Mouse (Mus musculus): ENCODE data around the gene Gm37240. TPM values are rescaled to one million over a fixed set of nuclear protein-coding genes. Genes with fewer than 3 reads are reported as not detected.
A peak's percentile ranks its signal among the peaks of the same experiment; 100 is the strongest.

Gm37240 gene
- polyA plus RNA-seq, 1 experiment from 2014 or later = 0.93 TPM

- H3K4me2 ChIP-seq (ENCODE audit: low read length) = no peak overlapping the region
- no peak overlapping the region for H3K9ac ChIP-seq (ENCODE audit: low read depth, low read length)
- H3K36me3 ChIP-seq (ENCODE audit: control insufficient read depth, insufficient read depth, low read length) = no peaks in the 10 kb centered on the region
- H3K4me1 ChIP-seq (ENCODE audit: control insufficient read depth, insufficient read depth, low read depth, low read length) = no peaks in the 10 kb centered on the region
- H3K4me3 ChIP-seq (ENCODE audit: low read length) = no peak overlapping the region
- no peaks in the 10 kb centered on the region for H3K9me3 ChIP-seq (ENCODE audit: control insufficient read depth, low read length)
- H3K27ac ChIP-seq (ENCODE audit: low read depth, low read length) = no peak overlapping the region
- ATAC-seq = no peak
- no peaks in the 10 kb centered on the region for H3K27me3 ChIP-seq (replicated peaks; ENCODE audit: control insufficient read depth, insufficient read depth, low read length)
- WGBS = 93% methylated on average over 6 of the region's 6 CpGs
Measured at GRCm38 (mm10) chr3:85197148-85197547, 690.2 kb downstream of the Gm37240 start.

- H3K4me3 ChIP-seq (ENCODE audit: low read length) = no peak overlapping the region
- 90% methylated on average over 4 of the region's 4 CpGs for WGBS
- H3K4me1 ChIP-seq (ENCODE audit: control insufficient read depth, insufficient read depth, low read depth, low read length) = no peaks in the 10 kb centered on the region
- no peak for ATAC-seq
- no peak overlapping the region for H3K27ac ChIP-seq (ENCODE audit: low read depth, low read length)
- no peak overlapping the region for H3K4me2 ChIP-seq (ENCODE audit: low read length)
- H3K27me3 ChIP-seq (replicated peaks; ENCODE audit: control insufficient read depth, insufficient read depth, low read length) = no peaks in the 10 kb centered on the region
- H3K9ac ChIP-seq (ENCODE audit: low read depth, low read length) = no peak overlapping the region
- H3K9me3 ChIP-seq (ENCODE audit: control insufficient read depth, low read length) = no peaks in the 10 kb centered on the region
- no peaks in the 10 kb centered on the region for H3K36me3 ChIP-seq (ENCODE audit: control insufficient read depth, insufficient read depth, low read length)
Measured at GRCm38 (mm10) chr3:85196591-85196990, 690.7 kb downstream of the Gm37240 start.

- Histone ChIP-seq H3K4me3 (ENCODE audit: low read length) (no peak overlapping the region), H3K27me3 (replicated peaks; ENCODE audit: control insufficient read depth, insufficient read depth, low read length) (no peaks in the 10 kb centered on the region), H3K4me1 (ENCODE audit: control insufficient read depth, insufficient read depth, low read depth, low read length) (no peaks in the 10 kb centered on the region), H3K9me3 (ENCODE audit: control insufficient read depth, low read length) (no peaks in the 10 kb centered on the region), H3K27ac (ENCODE audit: low read depth, low read length) (no peak overlapping the region), H3K4me2 (ENCODE audit: low read length) (peak overlapping the region; percentile 28; the same call in 1 of the 2 replicates), H3K36me3 (ENCODE audit: control insufficient read depth, insufficient read depth, low read length) (no peaks in the 10 kb centered on the region), H3K9ac (ENCODE audit: low read depth, low read length) (no peak overlapping the region)
- WGBS = 66% methylated on average over 8 of the region's 8 CpGs
- no peak for ATAC-seq
Measured at GRCm38 (mm10) chr3:85195068-85195481, 692.2 kb downstream of the Gm37240 start.

GRCm38 (mm10) chr3:85189791-85190190 is 697.5 kb downstream of the Gm37240 start:
- WGBS = 78% methylated on average over 8 of the region's 8 CpGs
- ATAC-seq = no peak

GRCm38 (mm10) chr3:85188364-85188763 is 699.0 kb downstream of the Gm37240 start:
- H3K27me3 ChIP-seq (replicated peaks; ENCODE audit: control insufficient read depth, insufficient read depth, low read length) = no peaks in the 10 kb centered on the region
- WGBS = 39% methylated on average over 5 of the region's 5 CpGs
- no peak for ATAC-seq
- H3K9me3 ChIP-seq (ENCODE audit: control insufficient read depth, low read length) = no peaks in the 10 kb centered on the region; the same call in 1 of the 2 replicates
- peaks cover 19% of the 10 kb centered on the region for H3K4me1 ChIP-seq (ENCODE audit: control insufficient read depth, insufficient read depth, low read depth, low read length)
- H3K9ac ChIP-seq (ENCODE audit: low read depth, low read length) = no peak overlapping the region
- no peak overlapping the region for H3K4me2 ChIP-seq (ENCODE audit: low read length)
- no peak overlapping the region for H3K4me3 ChIP-seq (ENCODE audit: low read length)
- no peak overlapping the region for H3K27ac ChIP-seq (ENCODE audit: low read depth, low read length)
- no peaks in the 10 kb centered on the region for H3K36me3 ChIP-seq (ENCODE audit: control insufficient read depth, insufficient read depth, low read length)

More at GRCm38 (mm10) chr3:85189791-85190190, 697.5 kb downstream of the Gm37240 start:
- no peaks in the 10 kb centered on the region for H3K36me3 ChIP-seq (ENCODE audit: control insufficient read depth, insufficient read depth, low read length)
- no peak overlapping the region for H3K9ac ChIP-seq (ENCODE audit: low read depth, low read length)
- H3K4me3 ChIP-seq (ENCODE audit: low read length) = no peak overlapping the region
- no peaks in the 10 kb centered on the region for H3K27me3 ChIP-seq (replicated peaks; ENCODE audit: control insufficient read depth, insufficient read depth, low read length)
- H3K4me1 ChIP-seq (ENCODE audit: control insufficient read depth, insufficient read depth, low read depth, low read length) = peaks cover 19% of the 10 kb centered on the region
- H3K27ac ChIP-seq (ENCODE audit: low read depth, low read length) = no peak overlapping the region
- no peaks in the 10 kb centered on the region for H3K9me3 ChIP-seq (ENCODE audit: control insufficient read depth, low read length)
- no peak overlapping the region for H3K4me2 ChIP-seq (ENCODE audit: low read length)

GRCm38 (mm10) chr3:85186661-85187076 is 700.6 kb downstream of the Gm37240 start:
- Histone ChIP-seq H3K27me3 (replicated peaks; ENCODE audit: control insufficient read depth, insufficient read depth, low read length) (no peaks in the 10 kb centered on the region), H3K27ac (ENCODE audit: low read depth, low read length) (no peak overlapping the region), H3K9ac (ENCODE audit: low read depth, low read length) (peak overlapping the region; percentile 35), H3K4me2 (ENCODE audit: low read length) (peak overlapping the region; percentile 55), H3K4me1 (ENCODE audit: control insufficient read depth, insufficient read depth, low read depth, low read length) (peaks cover 19% of the 10 kb centered on the region), H3K9me3 (ENCODE audit: control insufficient read depth, low read length) (no peaks in the 10 kb centered on the region; the same call in 1 of the 2 replicates), H3K36me3 (ENCODE audit: control insufficient read depth, insufficient read depth, low read length) (no peaks in the 10 kb centered on the region), H3K4me3 (ENCODE audit: low read length) (peak overlapping the region; percentile 19; the same call in 1 of the 2 replicates)
- peak; percentile 83 for ATAC-seq
- 23% methylated on average over 19 of the region's 19 CpGs for WGBS

- Histone ChIP-seq H3K4me3 (ENCODE audit: low read length) (no peak overlapping the region), H3K9me3 (ENCODE audit: control insufficient read depth, low read length) (no peaks in the 10 kb centered on the region; the same call in 1 of the 2 replicates), H3K36me3 (ENCODE audit: control insufficient read depth, insufficient read depth, low read length) (no peaks in the 10 kb centered on the region), H3K27me3 (replicated peaks; ENCODE audit: control insufficient read depth, insufficient read depth, low read length) (no peaks in the 10 kb centered on the region), H3K27ac (ENCODE audit: low read depth, low read length) (no peak overlapping the region), H3K4me1 (ENCODE audit: control insufficient read depth, insufficient read depth, low read depth, low read length) (peaks cover 19% of the 10 kb centered on the region), H3K4me2 (ENCODE audit: low read length) (no peak overlapping the region), H3K9ac (ENCODE audit: low read depth, low read length) (no peak overlapping the region)
- no peak for ATAC-seq
- 18% methylated on average over 12 of the region's 12 CpGs for WGBS
Measured at GRCm38 (mm10) chr3:85185827-85186226, 701.5 kb downstream of the Gm37240 start.

- H3K4me3 ChIP-seq (ENCODE audit: low read length) = no peak overlapping the region
- H3K4me1 ChIP-seq (ENCODE audit: control insufficient read depth, insufficient read depth, low read depth, low read length) = peaks cover 19% of the 10 kb centered on the region
- H3K27me3 ChIP-seq (replicated peaks; ENCODE audit: control insufficient read depth, insufficient read depth, low read length) = no peaks in the 10 kb centered on the region
- no peak overlapping the region for H3K4me2 ChIP-seq (ENCODE audit: low read length)
- H3K9ac ChIP-seq (ENCODE audit: low read depth, low read length) = no peak overlapping the region
- ATAC-seq = no peak
- WGBS = 73% methylated on average over 11 of the region's 11 CpGs
- no peaks in the 10 kb centered on the region for H3K36me3 ChIP-seq (ENCODE audit: control insufficient read depth, insufficient read depth, low read length)
- no peaks in the 10 kb centered on the region; the same call in 1 of the 2 replicates for H3K9me3 ChIP-seq (ENCODE audit: control insufficient read depth, low read length)
- no peak overlapping the region for H3K27ac ChIP-seq (ENCODE audit: low read depth, low read length)
Measured at GRCm38 (mm10) chr3:85184916-85185315, 702.4 kb downstream of the Gm37240 start.

- ATAC-seq = no peak
- Histone ChIP-seq H3K27me3 (replicated peaks; ENCODE audit: control insufficient read depth, insufficient read depth, low read length) (no peaks in the 10 kb centered on the region), H3K27ac (ENCODE audit: low read depth, low read length) (no peak overlapping the region), H3K4me1 (ENCODE audit: control insufficient read depth, insufficient read depth, low read depth, low read length) (peaks cover 19% of the 10 kb centered on the region), H3K9ac (ENCODE audit: low read depth, low read length) (no peak overlapping the region), H3K9me3 (ENCODE audit: control insufficient read depth, low read length) (no peaks in the 10 kb centered on the region; the same call in 1 of the 2 replicates), H3K4me3 (ENCODE audit: low read length) (no peak overlapping the region), H3K4me2 (ENCODE audit: low read length) (no peak overlapping the region), H3K36me3 (ENCODE audit: control insufficient read depth, insufficient read depth, low read length) (no peaks in the 10 kb centered on the region)
- 51% methylated on average over 6 of the region's 6 CpGs for WGBS
Measured at GRCm38 (mm10) chr3:85184151-85184550, 703.2 kb downstream of the Gm37240 start.

Measured in hindbrain, embryonic 16.5 days (tissue).